22 mouse cellular contexts compared by ENCODE assay signal in the genomic region with DNA sequence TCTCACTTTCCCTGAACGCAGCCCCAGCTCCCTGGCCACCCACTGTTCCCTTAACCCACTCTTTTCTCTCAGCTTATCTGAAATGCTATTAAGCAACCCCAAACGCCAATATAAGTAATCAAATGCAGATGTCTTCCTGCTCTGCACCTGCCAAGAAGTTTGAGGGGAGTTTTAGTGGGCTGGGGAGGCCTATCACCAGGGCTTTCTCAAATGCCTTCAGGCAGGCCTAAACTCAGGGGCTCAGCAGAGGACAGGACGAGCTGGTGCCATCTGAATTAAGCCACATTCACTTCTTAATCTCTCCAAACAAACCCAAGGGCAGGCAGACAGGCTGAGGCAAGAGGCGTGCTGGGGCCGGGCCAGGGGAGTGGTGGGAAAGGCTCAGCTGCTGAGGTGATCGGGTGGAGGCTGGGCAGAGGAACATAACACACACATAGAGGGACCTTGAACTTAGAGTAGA. TPM values are rescaled to one million over a fixed set of nuclear protein-coding genes. Genes with fewer than 3 reads are reported as not detected.
A peak's percentile ranks its signal among the peaks of the same experiment; 100 is the strongest.
DNase-seq lines count a peak whose midpoint lies in the region; ATAC-seq lines count a peak whose summit lies in the region.
"Had no signal": no experiment of that assay in that cellular context is flagged by ENCODE, and none has a peak within 500 bp of the region (broad histone marks: within the 10 kb centered on the region; RNA-seq: fewer than 3 reads in every experiment).

No protein-coding gene starts in this region.

- H3K9me3 ChIP-seq in embryonic facial prominence, embryonic 14.5 days (ENCODE audit: control insufficient read depth, low read length): peaks cover 11% of the 10 kb centered on the region
- H3K9me3 ChIP-seq in limb, embryonic 12.5 days: peaks cover 12% of the 10 kb centered on the region; the same call in 1 of the 2 replicates
- H3K9me3 ChIP-seq: forebrain, embryonic 15.5 days; G1E had no signal

- no peak overlapping the region for H3K4me2 ChIP-seq in embryonic facial prominence, embryonic 14.5 days (ENCODE audit: low read depth, low read length)
- no peak overlapping the region for H3K4me2 ChIP-seq in limb, embryonic 12.5 days
- H3K4me2 ChIP-seq: forebrain, embryonic 15.5 days; hindbrain, embryonic 14.5 days; midbrain, embryonic 13.5 days had no signal

- 22% methylated on average over 6 of the region's 6 CpGs for WGBS in embryonic facial prominence, embryonic 14.5 days
- 13% methylated on average over 6 of the region's 6 CpGs for WGBS in limb, embryonic 12.5 days

- ATAC-seq in embryonic facial prominence, embryonic 14.5 days (ENCODE audit: low read depth): peak; percentile 88
- peak; percentile 81; the same call in 1 of the 2 replicates for ATAC-seq in limb, embryonic 12.5 days (ENCODE audit: insufficient number of reproducible peaks, insufficient read depth, low FRiP score, low TSS enrichment, low read depth)
- no peak for ATAC-seq in cerebellum, adult (ENCODE audit: insufficient number of reproducible peaks, low FRiP score, low TSS enrichment)
- ATAC-seq: CD4-positive, CD25-positive, alpha-beta regulatory T cell, adult 4 months; forebrain, embryonic 15.5 days; midbrain, embryonic 13.5 days had no signal

- H3K27ac ChIP-seq in embryonic facial prominence, embryonic 14.5 days (replicated peaks; ENCODE audit: low read depth, low read length): no peak overlapping the region; the same call in 1 of the 2 replicates
- 0 out of 2 replicates have a peak overlapping the region, but pooled peaks have one; percentile 17 for H3K27ac ChIP-seq in limb, embryonic 12.5 days
- H3K27ac ChIP-seq: forebrain, embryonic 15.5 days; hindbrain, embryonic 14.5 days; liver, embryonic 14.5 days; midbrain, embryonic 13.5 days had no signal

- no peak overlapping the region for H3K4me3 ChIP-seq in embryonic facial prominence, embryonic 14.5 days (ENCODE audit: low read depth, low read length)
- H3K4me3 ChIP-seq in limb, embryonic 12.5 days (replicated peaks): no peak overlapping the region
- H3K4me3 ChIP-seq: forebrain, embryonic 15.5 days; midbrain, embryonic 13.5 days; myocyte had no signal

- H3K36me3 ChIP-seq in embryonic facial prominence, embryonic 14.5 days (ENCODE audit: control insufficient read depth, insufficient read depth, low read length): no peaks in the 10 kb centered on the region
- no peaks in the 10 kb centered on the region for H3K36me3 ChIP-seq in limb, embryonic 12.5 days
- H3K36me3 ChIP-seq: forebrain, embryonic 15.5 days; G1E; midbrain, embryonic 13.5 days had no signal

- H3K4me1 ChIP-seq in embryonic facial prominence, embryonic 14.5 days (ENCODE audit: control insufficient read depth, insufficient read depth, low read length): peaks cover 10% of the 10 kb centered on the region
- H3K4me1 ChIP-seq in limb, embryonic 12.5 days (replicated peaks): peaks cover 16% of the 10 kb centered on the region
- H3K4me1 ChIP-seq: forebrain, embryonic 15.5 days; midbrain, embryonic 13.5 days had no signal

- no peaks in the 10 kb centered on the region for H3K27me3 ChIP-seq in embryonic facial prominence, embryonic 14.5 days (replicated peaks; ENCODE audit: control insufficient read depth, insufficient read depth, low read length)
- peaks cover 31% of the 10 kb centered on the region for H3K27me3 ChIP-seq in limb, embryonic 12.5 days
- H3K27me3 ChIP-seq: forebrain, embryonic 15.5 days; midbrain, embryonic 13.5 days had no signal

- no peak overlapping the region for H3K9ac ChIP-seq in embryonic facial prominence, embryonic 14.5 days (ENCODE audit: low read depth, low read length)
- H3K9ac ChIP-seq in limb, embryonic 12.5 days (replicated peaks): no peak overlapping the region
- H3K9ac ChIP-seq: forebrain, embryonic 15.5 days; hindbrain, embryonic 14.5 days; liver, embryonic 14.5 days; midbrain, embryonic 13.5 days had no signal

- DNase-seq in urinary bladder, postnatal 14 days (ENCODE audit: low spot score): peak; percentile 45
- DNase-seq in urinary bladder, postnatal 10 days (ENCODE audit: low spot score): no peak
- DNase-seq in embryonic facial prominence, embryonic 14.5 days (ENCODE audit: low spot score): peak; percentile 83
- DNase-seq in urinary bladder, postnatal 25 days (ENCODE audit: low spot score): peak; percentile 18
- no peak for DNase-seq in frontal cortex, postnatal 36 days (ENCODE audit: low spot score in 2 of 2)
- DNase-seq in kidney, adult 9 months: no peak
- DNase-seq: adrenal gland, adult 2 months; cerebellum, adult 18-20 months; gastrocnemius, postnatal 10 days; heart, postnatal 10 days; kidney, adult 18-20 months; kidney, postnatal 14 days; layer of hippocampus, adult 9-11 months had no signal

RNA-seq across cellular contexts. Expression of a gene that starts 38.4 kb away (rescaled TPM):
- polyA plus RNA-seq in embryonic facial prominence, embryonic 14.5 days (2014; fragmentation: Nextera tagmentation; extraction: Ambion mirVana): 9.6 and 9.8 TPM in 2 replicates
- polyA plus RNA-seq in limb, embryonic 12.5 days (2016; fragmentation: Nextera tagmentation; extraction: Ambion mirVana): 1.2 and 1.3 TPM in 2 replicates
- polyA plus RNA-seq: CD4-positive, CD25-positive, alpha-beta regulatory T cell, adult 4 months; G1E had no signal

Comparison
In these comparisons a context has a peak if more than half of its experiments do, and no peak if none do; other contexts are left out.
1. DNase-seq: peak in urinary bladder, postnatal 14 days (single experiment), embryonic facial prominence, embryonic 14.5 days (single experiment) and urinary bladder, postnatal 25 days (single experiment); none in urinary bladder, postnatal 10 days (single experiment), frontal cortex, postnatal 36 days (0 of 2) and kidney, adult 9 months (single experiment).